Mouse (Mus musculus): ENCODE measurements around the gene Glul. TPM values are rescaled to one million over a fixed set of nuclear protein-coding genes. Genes with fewer than 3 reads are reported as not detected.

Gene Glul
- polyA plus RNA-seq, 1 experiment from 2014 or later = 143 TPM

GRCm38 (mm10) chr1:153918521-153919206, 18.9 kb downstream of the Glul start:
- H3K4me1 ChIP-seq (replicated peaks; ENCODE audit: control insufficient read depth, insufficient read depth, low read length) = no peaks in the 10 kb centered on the region
- H3K9me3 ChIP-seq (ENCODE audit: control insufficient read depth, low read length) = no peaks in the 10 kb centered on the region
- H3K4me3 ChIP-seq (ENCODE audit: low read depth, low read length) = no peak overlapping the region
- no peaks in the 10 kb centered on the region for H3K36me3 ChIP-seq (ENCODE audit: control insufficient read depth, insufficient read depth, low read length)
- 94% methylated on average over 3 of the region's 3 CpGs for WGBS
- H3K27ac ChIP-seq (ENCODE audit: low read depth, low read length) = no peak overlapping the region
- DNase-seq (ENCODE audit: low spot score) (no peak), ATAC-seq (ENCODE audit: low FRiP score) (no peak)
- H3K4me2 ChIP-seq (replicated peaks; ENCODE audit: low read depth, low read length) = no peak overlapping the region
- no peak overlapping the region for H3K9ac ChIP-seq (ENCODE audit: low read depth, low read length)
- no peaks in the 10 kb centered on the region for H3K27me3 ChIP-seq (ENCODE audit: control insufficient read depth, insufficient read depth, low read length)

- no peak for ATAC-seq (ENCODE audit: low FRiP score)
- H3K4me2 ChIP-seq (replicated peaks; ENCODE audit: low read depth, low read length) = no peak overlapping the region
- H3K36me3 ChIP-seq (ENCODE audit: control insufficient read depth, insufficient read depth, low read length) = no peaks in the 10 kb centered on the region
- 88% methylated on average over 3 of the region's 3 CpGs for WGBS
- H3K9ac ChIP-seq (ENCODE audit: low read depth, low read length) = no peak overlapping the region
- no peaks in the 10 kb centered on the region for H3K4me1 ChIP-seq (replicated peaks; ENCODE audit: control insufficient read depth, insufficient read depth, low read length)
- no peak for DNase-seq (ENCODE audit: low spot score)
- H3K4me3 ChIP-seq (ENCODE audit: low read depth, low read length) = no peak overlapping the region
- H3K27ac ChIP-seq (ENCODE audit: low read depth, low read length) = no peak overlapping the region
- H3K9me3 ChIP-seq (ENCODE audit: control insufficient read depth, low read length) = no peaks in the 10 kb centered on the region
- H3K27me3 ChIP-seq (ENCODE audit: control insufficient read depth, insufficient read depth, low read length) = no peaks in the 10 kb centered on the region
Observed at GRCm38 (mm10) chr1:153921642-153922041, 21.9 kb downstream of the Glul start.

GRCm38 (mm10) chr1:153922571-153923021, 22.9 kb downstream of the Glul start:
- Histone ChIP-seq H3K36me3 (ENCODE audit: control insufficient read depth, insufficient read depth, low read length) (no peaks in the 10 kb centered on the region), H3K4me3 (ENCODE audit: low read depth, low read length) (no peak overlapping the region), H3K27ac (ENCODE audit: low read depth, low read length) (no peak overlapping the region), H3K9ac (ENCODE audit: low read depth, low read length) (no peak overlapping the region), H3K9me3 (ENCODE audit: control insufficient read depth, low read length) (no peaks in the 10 kb centered on the region), H3K4me2 (replicated peaks; ENCODE audit: low read depth, low read length) (no peak overlapping the region), H3K4me1 (replicated peaks; ENCODE audit: control insufficient read depth, insufficient read depth, low read length) (no peaks in the 10 kb centered on the region), H3K27me3 (ENCODE audit: control insufficient read depth, insufficient read depth, low read length) (no peaks in the 10 kb centered on the region)
- ATAC-seq (ENCODE audit: low FRiP score) = no peak
- no peak for DNase-seq (ENCODE audit: low spot score)
- 39% methylated on average over 4 of the region's 5 CpGs for WGBS

DNA sequence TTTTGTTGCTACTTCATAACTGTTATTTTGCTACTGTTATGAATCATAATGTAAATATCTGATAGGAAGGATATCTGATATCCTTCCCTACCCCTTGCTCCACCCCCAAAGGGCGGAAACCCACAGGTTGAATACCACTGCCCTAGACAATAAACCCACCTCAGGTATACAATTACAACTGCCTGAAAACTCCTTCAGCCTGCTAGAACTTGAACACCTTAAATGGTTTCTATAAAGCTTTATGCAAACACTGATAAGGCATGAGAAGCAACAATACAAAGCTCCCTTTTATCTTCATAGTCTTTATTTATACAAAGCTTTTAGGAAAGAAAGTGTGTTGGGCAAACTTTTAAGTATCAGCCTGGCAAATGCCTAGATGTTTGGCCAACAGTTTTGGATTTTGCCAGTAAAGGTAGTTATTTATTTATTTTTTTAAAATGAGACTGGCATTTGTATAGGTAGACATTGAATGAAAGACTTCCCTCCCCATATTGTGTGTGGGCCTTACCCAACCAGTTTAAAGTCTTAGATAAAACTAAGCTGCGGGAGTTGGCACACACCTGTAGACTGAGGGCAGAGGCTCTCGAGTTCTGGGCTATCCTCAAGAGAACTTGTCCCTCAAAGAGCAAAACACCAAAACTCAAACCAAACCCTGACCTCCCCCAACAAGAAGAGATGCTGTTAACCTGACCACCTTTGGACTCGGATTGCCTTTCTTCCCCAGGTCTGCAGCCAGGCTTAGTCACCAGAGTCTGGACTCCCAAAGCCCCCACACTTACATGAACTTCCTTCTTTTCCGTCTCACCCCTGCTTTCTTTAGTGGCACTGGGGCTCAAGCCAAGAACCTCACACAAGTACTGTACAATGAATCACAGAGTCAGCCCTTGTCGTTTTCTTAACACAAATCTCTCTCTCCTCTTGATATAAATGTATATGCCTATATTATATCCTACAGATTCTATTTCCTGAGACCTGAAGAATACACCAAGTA, 24.9 kb downstream of the Glul start:
- no peaks in the 10 kb centered on the region for H3K9me3 ChIP-seq (ENCODE audit: control insufficient read depth, low read length)
- ATAC-seq (ENCODE audit: low FRiP score) (no peak), DNase-seq (ENCODE audit: low spot score) (no peak)
- H3K9ac ChIP-seq (ENCODE audit: low read depth, low read length) = no peak overlapping the region
- H3K4me2 ChIP-seq (replicated peaks; ENCODE audit: low read depth, low read length) = no peak overlapping the region
- no peak overlapping the region for H3K27ac ChIP-seq (ENCODE audit: low read depth, low read length)
- H3K4me1 ChIP-seq (replicated peaks; ENCODE audit: control insufficient read depth, insufficient read depth, low read length) = no peaks in the 10 kb centered on the region
- 89% methylated on average over 6 of the region's 6 CpGs for WGBS
- no peak overlapping the region for H3K4me3 ChIP-seq (ENCODE audit: low read depth, low read length)
- no peaks in the 10 kb centered on the region for H3K27me3 ChIP-seq (ENCODE audit: control insufficient read depth, insufficient read depth, low read length)
- H3K36me3 ChIP-seq (ENCODE audit: control insufficient read depth, insufficient read depth, low read length) = no peaks in the 10 kb centered on the region

DNA sequence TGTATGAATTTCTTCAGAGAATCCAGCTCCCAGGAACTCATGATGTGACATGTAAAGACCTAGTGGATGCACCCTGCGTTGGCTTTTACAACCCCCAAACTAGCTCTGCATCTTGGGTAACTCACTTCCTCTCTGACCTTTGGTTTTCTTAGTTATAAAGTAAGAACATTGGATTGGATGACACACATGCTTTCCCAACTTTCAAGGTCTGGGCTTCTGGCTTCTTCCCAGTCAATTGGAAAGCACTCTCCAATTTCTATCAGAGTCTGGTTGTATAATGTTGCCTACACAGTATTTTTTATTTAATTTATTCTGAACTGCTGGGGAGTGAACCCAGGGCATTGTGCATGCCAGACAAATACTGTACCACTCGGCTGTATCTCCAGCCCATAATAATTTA, 30.7 kb downstream of the Glul start:
- Histone ChIP-seq H3K9me3 (ENCODE audit: control insufficient read depth, low read length) (no peaks in the 10 kb centered on the region), H3K36me3 (ENCODE audit: control insufficient read depth, insufficient read depth, low read length) (no peaks in the 10 kb centered on the region), H3K4me3 (ENCODE audit: low read depth, low read length) (no peak overlapping the region), H3K27me3 (ENCODE audit: control insufficient read depth, insufficient read depth, low read length) (no peaks in the 10 kb centered on the region), H3K4me2 (replicated peaks; ENCODE audit: low read depth, low read length) (no peak overlapping the region), H3K9ac (ENCODE audit: low read depth, low read length) (no peak overlapping the region), H3K27ac (ENCODE audit: low read depth, low read length) (no peak overlapping the region), H3K4me1 (replicated peaks; ENCODE audit: control insufficient read depth, insufficient read depth, low read length) (no peaks in the 10 kb centered on the region)
- no peak for DNase-seq (ENCODE audit: low spot score)
- no peak for ATAC-seq (ENCODE audit: low FRiP score)
- 91% methylated on average over 2 of the region's 2 CpGs for WGBS

- Histone ChIP-seq H3K4me3 (ENCODE audit: low read depth, low read length) (no peak overlapping the region), H3K9ac (ENCODE audit: low read depth, low read length) (no peak overlapping the region), H3K27ac (ENCODE audit: low read depth, low read length) (no peak overlapping the region), H3K36me3 (ENCODE audit: control insufficient read depth, insufficient read depth, low read length) (no peaks in the 10 kb centered on the region), H3K4me1 (replicated peaks; ENCODE audit: control insufficient read depth, insufficient read depth, low read length) (no peaks in the 10 kb centered on the region), H3K9me3 (ENCODE audit: control insufficient read depth, low read length) (no peaks in the 10 kb centered on the region), H3K4me2 (replicated peaks; ENCODE audit: low read depth, low read length) (no peak overlapping the region), H3K27me3 (ENCODE audit: control insufficient read depth, insufficient read depth, low read length) (no peaks in the 10 kb centered on the region)
- ATAC-seq (ENCODE audit: low FRiP score) (no peak), DNase-seq (ENCODE audit: low spot score) (no peak)
- 75% methylated on average over 1 of the region's 1 CpGs for WGBS
Observed at GRCm38 (mm10) chr1:153933772-153934171, 34.0 kb downstream of the Glul start.

GRCm38 (mm10) chr1:153935844-153936380, 36.2 kb downstream of the Glul start:
- DNase-seq (ENCODE audit: low spot score) = no peak

GRCm38 (mm10) chr1:153937025-153937424, 37.3 kb downstream of the Glul start:
- Histone ChIP-seq H3K27me3 (ENCODE audit: control insufficient read depth, insufficient read depth, low read length) (no peaks in the 10 kb centered on the region), H3K4me2 (replicated peaks; ENCODE audit: low read depth, low read length) (no peak overlapping the region), H3K36me3 (ENCODE audit: control insufficient read depth, insufficient read depth, low read length) (no peaks in the 10 kb centered on the region), H3K4me3 (ENCODE audit: low read depth, low read length) (no peak overlapping the region), H3K9ac (ENCODE audit: low read depth, low read length) (no peak overlapping the region), H3K9me3 (ENCODE audit: control insufficient read depth, low read length) (no peaks in the 10 kb centered on the region), H3K4me1 (replicated peaks; ENCODE audit: control insufficient read depth, insufficient read depth, low read length) (no peaks in the 10 kb centered on the region), H3K27ac (ENCODE audit: low read depth, low read length) (no peak overlapping the region)
- DNase-seq (ENCODE audit: low spot score) = no peak
- ATAC-seq (ENCODE audit: low FRiP score) = no peak
- WGBS = 92% methylated on average over 2 of the region's 2 CpGs

More at GRCm38 (mm10) chr1:153935844-153936380, 36.2 kb downstream of the Glul start:
- ATAC-seq (ENCODE audit: low FRiP score) = no peak
- Histone ChIP-seq H3K9ac (ENCODE audit: low read depth, low read length) (no peak overlapping the region), H3K4me1 (replicated peaks; ENCODE audit: control insufficient read depth, insufficient read depth, low read length) (no peaks in the 10 kb centered on the region), H3K9me3 (ENCODE audit: control insufficient read depth, low read length) (no peaks in the 10 kb centered on the region), H3K27ac (ENCODE audit: low read depth, low read length) (no peak overlapping the region), H3K27me3 (ENCODE audit: control insufficient read depth, insufficient read depth, low read length) (no peaks in the 10 kb centered on the region), H3K36me3 (ENCODE audit: control insufficient read depth, insufficient read depth, low read length) (no peaks in the 10 kb centered on the region), H3K4me3 (ENCODE audit: low read depth, low read length) (no peak overlapping the region), H3K4me2 (replicated peaks; ENCODE audit: low read depth, low read length) (no peak overlapping the region)
- WGBS = 82% methylated on average over 12 of the region's 12 CpGs
